Mouse (Mus musculus): Measurements from ENCODE around the gene Klhl26.
"Not testable (repeated sequence)": the region's sequence is repeated elsewhere in the genome, so short reads cannot be mapped to it uniquely, and the experiment has no call there.

The Klhl26 gene

GRCm38 (mm10) chr8:70476333-70477268 lies at the start of gene Klhl26:
Klhl26 (minus strand) TSS chr8:70476968.
- DNase-seq (ENCODE audit: low read depth), result peak; percentile 96

GRCm38 (mm10) chr8:70522592-70523403 lies 46.0 kb upstream of the Klhl26 start:
- DNase-seq (ENCODE audit: low read depth), result peak; percentile 99

GRCm38 (mm10) chr8:70519606-70520005 lies 42.8 kb upstream of the Klhl26 start:
- no peak for DNase-seq (ENCODE audit: low read depth)

GRCm38 (mm10) chr8:70519043-70519442 lies 42.3 kb upstream of the Klhl26 start:
- no peak for DNase-seq (ENCODE audit: low read depth)

- no peak for DNase-seq (ENCODE audit: low read depth)
These were observed 41.3 kb upstream of the Klhl26 start for GRCm38 (mm10) chr8:70517940-70518643.

DNA sequence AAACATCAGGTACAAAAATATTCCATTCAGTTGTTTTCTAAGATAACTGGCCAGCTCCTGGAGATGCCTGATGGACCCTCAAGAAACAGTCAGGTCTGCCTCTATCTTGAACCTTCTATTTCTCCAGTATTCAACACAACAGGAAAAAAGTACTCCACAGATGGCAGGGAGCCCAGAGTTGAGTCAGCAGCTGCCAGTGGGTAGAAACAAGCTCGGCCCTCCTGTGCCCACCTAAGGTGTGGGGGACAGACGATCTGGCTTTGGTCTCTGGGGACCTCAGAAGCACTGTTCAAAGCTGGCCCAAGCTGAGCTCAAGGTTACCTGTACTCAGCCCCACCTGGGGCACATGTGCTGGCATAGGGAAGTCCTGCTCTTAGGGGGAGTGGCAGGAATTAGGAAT lies 36.7 kb upstream of the Klhl26 start:
- no peak for DNase-seq (ENCODE audit: low read depth)

DNA sequence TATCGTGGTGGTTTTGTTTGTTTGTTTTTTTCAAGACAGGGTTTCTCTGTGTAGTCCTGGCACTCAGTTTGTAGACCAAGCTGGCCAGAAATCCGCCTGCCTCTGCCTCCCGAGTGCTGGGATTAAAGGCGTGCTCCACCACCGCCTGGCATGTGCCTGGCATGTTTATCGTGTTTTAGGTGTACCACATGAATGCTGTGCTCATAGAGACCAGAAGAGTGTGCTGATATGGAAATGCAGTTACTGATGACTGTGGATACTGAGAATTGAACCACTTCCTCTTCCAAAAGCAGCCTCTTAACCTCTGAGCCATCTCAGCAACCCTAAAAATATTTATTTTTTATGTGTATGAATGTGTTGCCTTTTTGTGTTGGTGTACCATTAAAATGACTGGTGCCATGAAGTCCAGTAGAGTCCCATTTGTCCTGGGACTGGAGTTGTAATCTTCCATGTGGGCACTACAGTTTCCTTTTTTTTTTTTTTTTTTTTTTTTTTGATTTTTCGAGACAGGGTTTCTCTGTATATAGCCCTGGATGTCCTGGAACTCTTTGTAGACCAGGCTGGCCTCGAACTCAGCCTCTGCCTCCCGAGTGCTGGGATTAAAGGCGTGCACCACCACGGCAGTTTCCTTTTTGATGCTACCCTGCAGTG lies 35.6 kb upstream of the Klhl26 start:
- no peak for DNase-seq (ENCODE audit: low read depth)

GRCm38 (mm10) chr8:70511770-70512169 lies 35.0 kb upstream of the Klhl26 start:
- DNase-seq (ENCODE audit: low read depth), result no peak

DNA sequence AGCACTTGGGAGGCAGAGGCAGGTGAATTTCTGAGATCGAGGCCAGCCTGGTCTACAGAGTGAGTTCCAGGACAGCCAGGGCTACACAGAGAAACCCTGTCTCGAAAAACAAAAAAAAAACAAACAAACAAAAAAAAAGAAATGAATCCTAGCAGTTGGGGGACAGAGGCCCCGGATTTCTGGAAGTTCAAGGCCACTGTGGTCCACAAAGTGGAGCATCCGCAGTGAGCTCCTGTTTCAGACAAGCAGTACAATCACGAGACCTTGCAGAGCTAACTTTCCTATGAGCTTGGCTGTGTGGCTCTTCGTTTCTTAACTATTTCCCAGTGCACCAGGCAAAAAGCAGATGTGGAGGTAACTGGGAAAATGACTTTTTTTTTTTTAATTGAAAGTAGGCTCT lies 34.4 kb upstream of the Klhl26 start:
- DNase-seq (ENCODE audit: low read depth), result not testable (repeated sequence)

DNA sequence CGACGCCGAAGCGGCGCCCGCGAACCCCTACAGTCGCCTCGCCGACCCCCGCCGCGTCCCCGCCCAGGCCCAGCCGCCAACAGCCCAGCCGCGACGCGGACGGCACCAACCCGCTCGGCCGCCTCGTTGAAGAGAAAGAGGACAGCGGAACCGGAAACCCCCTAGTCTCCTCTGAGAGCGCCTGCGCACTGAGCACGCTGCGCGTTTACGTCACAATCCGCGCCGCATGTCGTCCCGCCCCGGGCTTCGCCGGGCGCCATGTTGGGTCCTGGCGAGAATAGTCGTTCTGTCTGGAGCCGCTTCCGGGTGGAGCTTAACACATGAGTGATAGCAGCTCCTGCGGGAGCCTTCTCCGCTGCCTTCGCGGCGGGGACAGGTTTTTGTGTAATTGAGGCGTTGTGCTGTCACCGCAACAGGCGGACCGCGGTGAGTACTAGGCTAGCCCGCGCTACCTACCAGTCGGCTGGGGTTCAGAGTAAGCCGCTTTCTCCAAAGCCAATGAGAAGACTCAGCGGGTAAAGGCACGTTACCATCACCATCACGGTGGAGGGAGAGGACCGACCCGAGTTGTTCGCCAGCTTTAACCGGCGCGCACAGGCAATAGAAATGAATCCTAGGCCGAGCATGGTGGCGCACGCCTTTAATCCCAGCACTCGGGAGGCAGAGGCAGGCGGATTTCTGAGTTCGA lies 33.6 kb upstream of the Klhl26 start, which contains the start of gene Uba52:
Uba52 (minus strand) TSS at position 574 of the 688 bp plus-strand sequence.
- peak; percentile 99 for DNase-seq (ENCODE audit: low read depth)

GRCm38 (mm10) chr8:70509281-70509952 lies 32.6 kb upstream of the Klhl26 start:
- DNase-seq (ENCODE audit: low read depth), result no peak

GRCm38 (mm10) chr8:70507027-70507393 lies 30.2 kb upstream of the Klhl26 start:
- DNase-seq (ENCODE audit: low read depth), result no peak

GRCm38 (mm10) chr8:70506328-70507026 lies 29.7 kb upstream of the Klhl26 start, which contains the start of gene Rex1bd:
Rex1bd (minus strand) TSS chr8:70506752.
- peak; percentile 95 for DNase-seq (ENCODE audit: low read depth)

GRCm38 (mm10) chr8:70505698-70506327 lies 29.0 kb upstream of the Klhl26 start:
- no peak for DNase-seq (ENCODE audit: low read depth)

GRCm38 (mm10) chr8:70504851-70505250 lies 28.1 kb upstream of the Klhl26 start:
- DNase-seq (ENCODE audit: low read depth), result peak; percentile 88

- DNase-seq (ENCODE audit: low read depth), result no peak
These were observed 27.5 kb upstream of the Klhl26 start for GRCm38 (mm10) chr8:70504291-70504716.

DNA sequence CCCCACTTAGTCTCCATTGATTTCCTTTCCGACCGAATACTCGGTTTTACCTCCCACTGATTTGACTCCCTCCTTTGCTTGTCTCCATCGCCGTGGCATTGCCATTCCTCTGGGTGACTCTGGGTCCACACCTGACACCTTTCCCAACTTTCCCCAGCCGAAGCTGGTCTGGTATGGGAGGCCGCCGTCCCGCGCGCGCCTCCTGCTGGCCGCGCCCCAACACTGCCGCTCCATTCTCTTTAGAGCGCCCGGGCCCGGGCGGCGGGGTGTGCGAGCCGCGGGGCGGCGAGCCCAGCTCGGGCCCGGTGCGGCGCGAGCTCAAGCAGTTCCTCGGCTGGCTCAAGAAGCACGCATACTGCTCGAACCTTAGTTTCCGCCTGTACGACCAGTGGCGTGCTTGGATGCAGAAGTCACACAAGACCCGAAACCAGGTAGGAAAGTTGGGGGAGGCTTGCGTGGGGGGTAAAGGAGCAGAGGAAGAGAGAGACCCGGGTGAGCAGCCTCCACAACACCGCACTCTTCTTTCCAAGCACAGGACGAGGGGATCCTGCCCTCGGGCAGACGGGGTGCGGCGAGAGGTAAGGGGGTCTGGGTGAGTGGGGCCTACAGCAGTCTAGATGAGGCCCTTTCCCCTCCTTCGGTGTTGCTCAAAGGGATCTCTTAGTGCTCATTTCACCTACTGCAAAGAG lies 26.4 kb upstream of the Klhl26 start:
- DNase-seq (ENCODE audit: low read depth), result peak; percentile 82

- DNase-seq (ENCODE audit: low read depth), result no peak
These were observed 25.8 kb upstream of the Klhl26 start for GRCm38 (mm10) chr8:70502540-70502939.
